10 mouse cellular contexts compared by ENCODE assay signal in genomic region chr10:80791476-80792174, GRCm38 (mm10). TPM values are rescaled to one million over a fixed set of nuclear protein-coding genes. Genes with fewer than 3 reads are reported as not detected.
DNase-seq lines count a peak whose midpoint lies in the region; ATAC-seq and TF ChIP-seq lines count a peak whose summit lies in the region.
"Had no signal": no experiment of that assay in that cellular context is flagged by ENCODE, and none has a peak within 500 bp of the region (broad histone marks: within the 10 kb centered on the region; RNA-seq: fewer than 3 reads in every experiment).

No protein-coding gene starts in this region.

- H3K9ac ChIP-seq in forebrain, embryonic 15.5 days (replicated peaks), result no peak overlapping the region
- H3K9ac ChIP-seq in forebrain, embryonic 14.5 days (ENCODE audit: low read length), result no peak overlapping the region
- H3K9ac ChIP-seq in ES-Bruce4 (ENCODE audit: low read depth, poor library complexity, severe bottlenecking), result peak overlapping the region; percentile 9; the same call in 1 of the 2 replicates
- peak overlapping the region; percentile 41; the same call in 1 of the 2 replicates for H3K9ac ChIP-seq in heart, embryonic 14.5 days (ENCODE audit: low read length)

- H3K27ac ChIP-seq in forebrain, embryonic 15.5 days (replicated peaks), result 0 out of 2 replicates have a peak overlapping the region, but pooled peaks have one; percentile 8
- no peak overlapping the region for H3K27ac ChIP-seq in forebrain, embryonic 14.5 days (ENCODE audit: low read depth, low read length)
- H3K27ac ChIP-seq in ES-Bruce4 (ENCODE audit: insufficient read depth, low read length), result no peak overlapping the region
- H3K27ac ChIP-seq in heart, embryonic 14.5 days (replicated peaks in 1 of 2; ENCODE audit: control insufficient read depth in 1 of 2, insufficient read depth in 1 of 2, low read depth in 2 of 2, low read length in 2 of 2), result peak overlapping the region; percentile 40 to 68; a peak in 3 of 4 replicates

- DNase-seq in forebrain, embryonic 14.5 days (ENCODE audit: low spot score), result no peak
- DNase-seq in left cerebral cortex, postnatal 36 days (ENCODE audit: low spot score in 2 of 2), result peak; percentile 40 to 67
- DNase-seq in left cerebral cortex, adult 11 months (ENCODE audit: low spot score), result no peak
- DNase-seq in layer of hippocampus, adult 11-12 months (ENCODE audit: low spot score), result no peak
- no peak for DNase-seq in frontal cortex, postnatal 36 days (ENCODE audit: low spot score in 2 of 2)
- DNase-seq: adrenal gland, postnatal 25 days had no signal

- no peak for TF ChIP-seq POLR2A in ES-Bruce4 (IDR thresholded peaks at IDR 0.05; ENCODE audit: insufficient read depth, low read length)

- intact Hi-C loops in left cerebral cortex, postnatal 36 days (cut with DNase I), result no loop called here

- 81% methylated on average over 33 of the region's 33 CpGs for WGBS in forebrain, embryonic 15.5 days
- WGBS in forebrain, embryonic 14.5 days, result 88% methylated on average over 33 of the region's 33 CpGs
- 45% methylated on average over 33 of the region's 33 CpGs for WGBS in heart, embryonic 14.5 days

- no peak for ATAC-seq in forebrain, embryonic 15.5 days (replicated peaks)
- ATAC-seq in forebrain, embryonic 14.5 days, result no peak
- peak; percentile 23 for ATAC-seq in heart, embryonic 14.5 days (ENCODE audit: insufficient number of reproducible peaks, insufficient read depth, low FRiP score, low read depth)

- TF ChIP-seq EP300 in ES-Bruce4 (IDR thresholded peaks at IDR 0.05; ENCODE audit: insufficient read depth, low read depth, low read length), result no peak

- no peaks in the 10 kb centered on the region for H3K27me3 ChIP-seq in forebrain, embryonic 15.5 days
- no peaks in the 10 kb centered on the region for H3K27me3 ChIP-seq in forebrain, embryonic 14.5 days (replicated peaks; ENCODE audit: control insufficient read depth, insufficient read depth, low read length)
- no peaks in the 10 kb centered on the region for H3K27me3 ChIP-seq in ES-Bruce4 (ENCODE audit: control insufficient read depth, insufficient read depth, low read length, poor library complexity, severe bottlenecking)
- H3K27me3 ChIP-seq in heart, embryonic 14.5 days (ENCODE audit: control insufficient read depth, insufficient read depth, low read length), result no peaks in the 10 kb centered on the region

- no peaks in the 10 kb centered on the region for H3K9me3 ChIP-seq in forebrain, embryonic 15.5 days
- H3K9me3 ChIP-seq in forebrain, embryonic 14.5 days (replicated peaks; ENCODE audit: control insufficient read depth, low read length), result no peaks in the 10 kb centered on the region
- no peaks in the 10 kb centered on the region for H3K9me3 ChIP-seq in ES-Bruce4 (replicated peaks; ENCODE audit: control insufficient read depth, insufficient read depth, low read length, poor library complexity, severe bottlenecking)
- H3K9me3 ChIP-seq in heart, embryonic 14.5 days (ENCODE audit: control insufficient read depth, low read length), result no peaks in the 10 kb centered on the region

- H3K4me3 ChIP-seq in forebrain, embryonic 15.5 days, result no peak overlapping the region
- H3K4me3 ChIP-seq in forebrain, embryonic 14.5 days (ENCODE audit: low read depth, low read length), result no peak overlapping the region
- peak overlapping the region; percentile 19 for H3K4me3 ChIP-seq in ES-Bruce4 (ENCODE audit: low read depth, low read length)
- no peak overlapping the region for H3K4me3 ChIP-seq in heart, embryonic 14.5 days (ENCODE audit: control insufficient read depth in 1 of 2, insufficient read depth in 1 of 2, low read depth in 1 of 2, low read length in 2 of 2)

- H3K4me2 ChIP-seq in forebrain, embryonic 15.5 days (replicated peaks), result no peak overlapping the region
- no peak overlapping the region for H3K4me2 ChIP-seq in forebrain, embryonic 14.5 days (ENCODE audit: low read length)
- H3K4me2 ChIP-seq in heart, embryonic 14.5 days (ENCODE audit: low read length), result no peak overlapping the region

- peaks cover 9% of the 10 kb centered on the region for H3K4me1 ChIP-seq in forebrain, embryonic 15.5 days
- peaks cover 2% of the 10 kb centered on the region; the same call in 1 of the 2 replicates for H3K4me1 ChIP-seq in forebrain, embryonic 14.5 days (ENCODE audit: control insufficient read depth, insufficient read depth, low read length)
- peaks cover 2% of the 10 kb centered on the region for H3K4me1 ChIP-seq in ES-Bruce4 (ENCODE audit: control insufficient read depth, insufficient read depth, low read length)
- peaks cover 10 to 23% of the 10 kb centered on the region in 2 experiments for H3K4me1 ChIP-seq in heart, embryonic 14.5 days (ENCODE audit: control insufficient read depth in 2 of 2, insufficient read depth in 2 of 2, low read length in 2 of 2)

- peaks cover 93% of the 10 kb centered on the region for H3K36me3 ChIP-seq in forebrain, embryonic 15.5 days
- peaks cover 99% of the 10 kb centered on the region for H3K36me3 ChIP-seq in forebrain, embryonic 14.5 days (ENCODE audit: control insufficient read depth, insufficient read depth, low read length)
- H3K36me3 ChIP-seq in ES-Bruce4 (ENCODE audit: control insufficient read depth, insufficient read depth, low read length, poor library complexity, severe bottlenecking), result peaks cover 13% of the 10 kb centered on the region
- H3K36me3 ChIP-seq in heart, embryonic 14.5 days (ENCODE audit: control insufficient read depth, insufficient read depth, low read length), result peaks cover 99% of the 10 kb centered on the region

- TF ChIP-seq CTCF in ES-Bruce4 (IDR thresholded peaks at IDR 0.05; ENCODE audit: low read depth, low read length), result no peak

RNA-seq across cellular contexts. Expression of gene Sf3a2, which starts 6.4 kb away (rescaled TPM):
- polyA plus RNA-seq in forebrain, embryonic 15.5 days (2015; fragmentation: Nextera tagmentation; extraction: Ambion mirVana), result 60.2 and 62.6 TPM in 2 replicates
- 66.6 and 71.7 TPM in 2 replicates for polyA plus RNA-seq in forebrain, embryonic 14.5 days (2014; fragmentation: Nextera tagmentation; extraction: Ambion mirVana)
- 10 to 100 TPM; 44.3 to 53.0 TPM for total RNA-seq in left cerebral cortex, postnatal 36 days (2021)
- 90.1 and 100 TPM in 2 replicates for polyA plus RNA-seq in ES-Bruce4 (2011; ENCODE audit: insufficient read depth, insufficient read length, low read depth, missing spikeins)
- polyA plus RNA-seq in heart, embryonic 14.5 days (2014; fragmentation: Nextera tagmentation; extraction: Ambion mirVana), result 49.2 and 51.0 TPM in 2 replicates

RNA-seq across cellular contexts. Expression of gene Plekhj1, which starts 6.8 kb away (rescaled TPM):
- polyA plus RNA-seq in forebrain, embryonic 15.5 days (2015; fragmentation: Nextera tagmentation; extraction: Ambion mirVana), result 140 and 154 TPM in 2 replicates
- 140 and 143 TPM in 2 replicates for polyA plus RNA-seq in forebrain, embryonic 14.5 days (2014; fragmentation: Nextera tagmentation; extraction: Ambion mirVana)
- total RNA-seq in left cerebral cortex, postnatal 36 days (2021), result 10 to 100 TPM; 53.5 to 63.2 TPM
- 73.5 and 81.6 TPM in 2 replicates for polyA plus RNA-seq in ES-Bruce4 (2011; ENCODE audit: insufficient read depth, insufficient read length, low read depth, missing spikeins)
- 71.1 and 75.4 TPM in 2 replicates for polyA plus RNA-seq in heart, embryonic 14.5 days (2014; fragmentation: Nextera tagmentation; extraction: Ambion mirVana)

RNA-seq across cellular contexts. Expression of gene Amh, which starts 13.4 kb away (rescaled TPM):
- polyA plus RNA-seq in forebrain, embryonic 15.5 days (2015; fragmentation: Nextera tagmentation; extraction: Ambion mirVana), result 0.10 TPM in 2 replicates
- polyA plus RNA-seq in forebrain, embryonic 14.5 days (2014; fragmentation: Nextera tagmentation; extraction: Ambion mirVana), result 0.10 TPM in 1 of 2 replicates, not detected in the other
- 1 to 10 TPM; 1.2 to 2.0 TPM for total RNA-seq in left cerebral cortex, postnatal 36 days (2021)
- 0.40 TPM in 1 of 2 replicates, not detected in the other for polyA plus RNA-seq in ES-Bruce4 (2011; ENCODE audit: insufficient read depth, insufficient read length, low read depth, missing spikeins)
- polyA plus RNA-seq in heart, embryonic 14.5 days (2014; fragmentation: Nextera tagmentation; extraction: Ambion mirVana), result 0.12 TPM in 1 of 2 replicates, not detected in the other
- polyA plus RNA-seq: neural tube, embryonic 11.5 days had no signal

RNA-seq across cellular contexts. Expression of gene Jsrp1, which starts 21.7 kb away (rescaled TPM):
- 0.31 TPM in 1 of 2 replicates, not detected in the other for polyA plus RNA-seq in forebrain, embryonic 15.5 days (2015; fragmentation: Nextera tagmentation; extraction: Ambion mirVana)
- polyA plus RNA-seq in forebrain, embryonic 14.5 days (2014; fragmentation: Nextera tagmentation; extraction: Ambion mirVana), result 0.30 and 0.31 TPM in 2 replicates
- total RNA-seq in left cerebral cortex, postnatal 36 days (2021), result 1 to 10 TPM; 5.5 to 5.6 TPM
- 0.85 TPM in 1 of 2 replicates, not detected in the other for polyA plus RNA-seq in ES-Bruce4 (2011; ENCODE audit: insufficient read depth, insufficient read length, low read depth, missing spikeins)
- 5.5 and 5.6 TPM in 2 replicates for polyA plus RNA-seq in heart, embryonic 14.5 days (2014; fragmentation: Nextera tagmentation; extraction: Ambion mirVana)

RNA-seq across cellular contexts. Expression of gene Oaz1, which starts 34.8 kb away (rescaled TPM):
- 1,419 and 1,463 TPM in 2 replicates for polyA plus RNA-seq in forebrain, embryonic 15.5 days (2015; fragmentation: Nextera tagmentation; extraction: Ambion mirVana)
- 1,568 and 1,701 TPM in 2 replicates for polyA plus RNA-seq in forebrain, embryonic 14.5 days (2014; fragmentation: Nextera tagmentation; extraction: Ambion mirVana)
- total RNA-seq in left cerebral cortex, postnatal 36 days (2021), result 100 to 1,000 TPM; 507 to 583 TPM
- polyA plus RNA-seq in ES-Bruce4 (2011; ENCODE audit: insufficient read depth, insufficient read length, low read depth, missing spikeins), result 471 and 498 TPM in 2 replicates
- 2,025 and 2,172 TPM in 2 replicates for polyA plus RNA-seq in heart, embryonic 14.5 days (2014; fragmentation: Nextera tagmentation; extraction: Ambion mirVana)

Comparison
In these comparisons a context has a peak if more than half of its experiments do, and no peak if none do; other contexts are left out.
1. H3K27ac ChIP-seq: peak in forebrain, embryonic 15.5 days (single experiment) and heart, embryonic 14.5 days (2 of 2); none in forebrain, embryonic 14.5 days (single experiment) and ES-Bruce4 (single experiment).
2. DNase-seq: peak in left cerebral cortex, postnatal 36 days (2 of 2); none in forebrain, embryonic 14.5 days (single experiment), left cerebral cortex, adult 11 months (single experiment), layer of hippocampus, adult 11-12 months (single experiment) and frontal cortex, postnatal 36 days (0 of 2).
3. H3K9ac ChIP-seq: peak in ES-Bruce4 (single experiment) and heart, embryonic 14.5 days (single experiment); none in forebrain, embryonic 15.5 days (single experiment) and forebrain, embryonic 14.5 days (single experiment).